Mouse (Mus musculus) midbrain, embryonic 11.5 days (tissue): ENCODE data around the gene Sectm1a. TPM values are rescaled to one million over a fixed set of nuclear protein-coding genes. Genes with fewer than 3 reads are reported as not detected.
"Not testable (repeated sequence)": the region's sequence is repeated elsewhere in the genome, so short reads cannot be mapped to it uniquely, and the experiment has no call there.

Source experiments
- ATAC-seq: fragments of 200-750 bp; cut with Nextera tagmentation; 2 replicates; pipeline ENCODE4 v1.8.0; 2017; ENCODE audit warnings: moderate TSS enrichment, moderate library complexity; ENCODE audit not compliant: low FRiP score
- DNase-seq: peaks from one replicate; pipeline ENCODE4 v3.0.0; 2015; ENCODE audit warnings: low spot score; ENCODE audit errors: missing footprints
- H3K27ac ChIP-seq: fragments of 300-500 bp; sonication (generic); 2 replicates; pipeline ENCODE4 v1.5.1; 2014; ENCODE audit warnings: low read depth, low read length
- H3K27me3 ChIP-seq: fragments of 300-500 bp; sonication (generic); 2 replicates; pipeline ENCODE4 v1.6.1; 2014; ENCODE audit warnings: mild to moderate bottlenecking, low read length, moderate library complexity, mixed read lengths; ENCODE audit not compliant: control insufficient read depth, insufficient read depth
- H3K36me3 ChIP-seq: fragments of 300-500 bp; sonication (generic); 2 replicates; pipeline ENCODE4 v1.6.1; 2014; ENCODE audit warnings: mild to moderate bottlenecking, low read length, moderate library complexity, mixed read lengths; ENCODE audit not compliant: control insufficient read depth, insufficient read depth
- H3K4me1 ChIP-seq: fragments of 300-500 bp; sonication (generic); 2 replicates; pipeline ENCODE4 v1.6.1; 2014; ENCODE audit warnings: low read length; ENCODE audit not compliant: control insufficient read depth, insufficient read depth
- H3K4me2 ChIP-seq: fragments of 300-500 bp; sonication (generic); 2 replicates; pipeline ENCODE4 v1.6.1; 2014; ENCODE audit warnings: mild to moderate bottlenecking, moderate library complexity
- H3K4me3 ChIP-seq: fragments of 300-500 bp; sonication (generic); 2 replicates; pipeline ENCODE4 v1.5.1; 2014; ENCODE audit warnings: low read depth, low read length
- H3K9ac ChIP-seq: fragments of 300-500 bp; sonication (generic); 2 replicates; pipeline ENCODE4 v1.6.1; 2014; ENCODE audit warnings: low read length
- H3K9me3 ChIP-seq: fragments of 300-500 bp; sonication (generic); 2 replicates; pipeline ENCODE4 v1.6.1; 2016; ENCODE audit warnings: low read length; ENCODE audit not compliant: control insufficient read depth
- WGBS: fragments of 180-500 bp; shearing (Covaris S2); extraction: QIAGEN DNeasy Blood & Tissue Kit; methylation state at CpG from one replicate; pipeline ENCODE4 v1.1.7; 2014; 5-methylcytosine and 5-hydroxymethylcytosine counted together
- polyA plus RNA-seq: library from polyadenylated mRNA; unstranded; fragments of >200 nt; fragmentation: Nextera tagmentation; extraction: Ambion mirVana; gene quantifications from 2 replicates; pipeline ENCODE4 v1.2.1, GENCODE M21; 2014

Gene Sectm1a
- polyA plus RNA-seq, 1 experiment from 2014 or later = not detected

- Histone ChIP-seq H3K36me3 (no peaks in the 10 kb centered on the region), H3K27ac (no peak overlapping the region), H3K9ac (no peak overlapping the region), H3K4me1 (no peaks in the 10 kb centered on the region), H3K4me3 (no peak overlapping the region), H3K4me2 (no peak overlapping the region), H3K27me3 (no peaks in the 10 kb centered on the region), H3K9me3 (no peaks in the 10 kb centered on the region)
- DNase-seq = peak; percentile 19
- no peak for ATAC-seq
- WGBS = 77% methylated on average over 3 of the region's 3 CpGs
Measured at GRCm38 (mm10) chr11:121082250-121082649, 1.2 kb upstream of the Sectm1a start.

- Histone ChIP-seq H3K36me3 (no peaks in the 10 kb centered on the region), H3K4me2 (no peak overlapping the region), H3K4me3 (no peak overlapping the region), H3K9ac (no peak overlapping the region), H3K4me1 (no peaks in the 10 kb centered on the region), H3K27me3 (no peaks in the 10 kb centered on the region), H3K27ac (no peak overlapping the region), H3K9me3 (no peaks in the 10 kb centered on the region)
- 92% methylated on average over 8 of the region's 8 CpGs for WGBS
- no peak for ATAC-seq
- no peak for DNase-seq
Measured at GRCm38 (mm10) chr11:121080330-121080729, 690 bp downstream of the Sectm1a start.

GRCm38 (mm10) chr11:121075655-121076054 is 5.4 kb downstream of the Sectm1a start:
- no peaks in the 10 kb centered on the region for H3K27me3 ChIP-seq
- WGBS = 78% methylated on average over 5 of the region's 5 CpGs

GRCm38 (mm10) chr11:121069662-121070061 is 11.4 kb downstream of the Sectm1a start:
- H3K9ac ChIP-seq, H3K27ac ChIP-seq, H3K36me3 ChIP-seq, H3K27me3 ChIP-seq, H3K4me1 ChIP-seq, H3K4me3 ChIP-seq, H3K4me2 ChIP-seq, H3K9me3 ChIP-seq, ATAC-seq, DNase-seq: not testable (repeated sequence)
- 91% methylated on average over 11 of the region's 16 CpGs for WGBS

More at GRCm38 (mm10) chr11:121075655-121076054, 5.4 kb downstream of the Sectm1a start:
- H3K4me2 ChIP-seq = no peak overlapping the region
- H3K27ac ChIP-seq = no peak overlapping the region
- DNase-seq (no peak), ATAC-seq (no peak)
- H3K36me3 ChIP-seq = no peaks in the 10 kb centered on the region
- H3K9ac ChIP-seq = no peak overlapping the region
- H3K4me1 ChIP-seq = no peaks in the 10 kb centered on the region
- no peak overlapping the region for H3K4me3 ChIP-seq
- H3K9me3 ChIP-seq = no peaks in the 10 kb centered on the region

- H3K4me3 ChIP-seq = no peak overlapping the region
- no peak overlapping the region for H3K4me2 ChIP-seq
- ATAC-seq (no peak), DNase-seq (no peak)
- no peaks in the 10 kb centered on the region for H3K4me1 ChIP-seq
- H3K27ac ChIP-seq = no peak overlapping the region
- H3K36me3 ChIP-seq = no peaks in the 10 kb centered on the region
- H3K27me3 ChIP-seq = no peaks in the 10 kb centered on the region
- H3K9ac ChIP-seq = no peak overlapping the region
- WGBS = 93% methylated on average over 2 of the region's 2 CpGs
- no peaks in the 10 kb centered on the region for H3K9me3 ChIP-seq
Measured at GRCm38 (mm10) chr11:121067895-121068294, 13.1 kb downstream of the Sectm1a start.

GRCm38 (mm10) chr11:121064197-121064596 is 16.8 kb downstream of the Sectm1a start:
- H3K4me2 ChIP-seq = no peak overlapping the region
- WGBS = 88% methylated on average over 3 of the region's 3 CpGs
- H3K4me1 ChIP-seq = no peaks in the 10 kb centered on the region
- no peaks in the 10 kb centered on the region for H3K36me3 ChIP-seq
- H3K9me3 ChIP-seq = no peaks in the 10 kb centered on the region
- H3K4me3 ChIP-seq = no peak overlapping the region
- no peaks in the 10 kb centered on the region for H3K27me3 ChIP-seq
- no peak overlapping the region for H3K9ac ChIP-seq
- ATAC-seq = no peak
- no peak overlapping the region for H3K27ac ChIP-seq
- no peak for DNase-seq

- Histone ChIP-seq H3K9ac (no peak within 1 kb of the TSS), H3K4me3 (no peak within 1 kb of the TSS), H3K36me3 (no peaks in the 10 kb centered on the region), H3K4me2 (no peak within 1 kb of the TSS), H3K27me3 (no peaks in the 10 kb centered on the region), H3K9me3 (no peaks in the 10 kb centered on the region), H3K27ac (no peak within 1 kb of the TSS), H3K4me1 (no peaks in the 10 kb centered on the region)
- no peak for DNase-seq
- WGBS = 78% methylated on average over 5 of the region's 5 CpGs
- ATAC-seq = no peak
Measured at GRCm38 (mm10) chr11:121063379-121063778, 17.6 kb downstream of the Sectm1a start, which contains the start of gene Sectm1b. Sectm1b (minus strand) TSS chr11:121063569.

GRCm38 (mm10) chr11:121061615-121062014 is 19.4 kb downstream of the Sectm1a start:
- no peak overlapping the region for H3K27ac ChIP-seq
- DNase-seq (no peak), ATAC-seq (no peak)
- no peak overlapping the region for H3K9ac ChIP-seq
- H3K36me3 ChIP-seq = no peaks in the 10 kb centered on the region
- no peaks in the 10 kb centered on the region for H3K27me3 ChIP-seq
- no peaks in the 10 kb centered on the region for H3K4me1 ChIP-seq
- no peak overlapping the region for H3K4me3 ChIP-seq
- WGBS = 86% methylated on average over 8 of the region's 8 CpGs
- H3K4me2 ChIP-seq = no peak overlapping the region
- no peaks in the 10 kb centered on the region for H3K9me3 ChIP-seq

GRCm38 (mm10) chr11:121060401-121061067 is 20.5 kb downstream of the Sectm1a start:
- not testable (repeated sequence) for H3K27ac ChIP-seq, H3K36me3 ChIP-seq, DNase-seq, H3K4me1 ChIP-seq, H3K4me3 ChIP-seq, H3K9me3 ChIP-seq, H3K4me2 ChIP-seq, ATAC-seq, H3K9ac ChIP-seq, H3K27me3 ChIP-seq
- 93% methylated on average over 6 of the region's 6 CpGs for WGBS
